Mouse (Mus musculus) CD4-positive helper T cell, adult 2 months (primary cell): Measurements from ENCODE around the gene Fkbp1b.
"Not testable (repeated sequence)": the region's sequence is repeated elsewhere in the genome, so short reads cannot be mapped to it uniquely, and the experiment has no call there.

ENCODE experiments used
- DNase-seq: peaks from one replicate; pipeline ENCODE4 v3.0.0-alpha.2; 2012; ENCODE audit warnings: low read depth, missing footprints, low spot score

Fkbp1b gene

DNA sequence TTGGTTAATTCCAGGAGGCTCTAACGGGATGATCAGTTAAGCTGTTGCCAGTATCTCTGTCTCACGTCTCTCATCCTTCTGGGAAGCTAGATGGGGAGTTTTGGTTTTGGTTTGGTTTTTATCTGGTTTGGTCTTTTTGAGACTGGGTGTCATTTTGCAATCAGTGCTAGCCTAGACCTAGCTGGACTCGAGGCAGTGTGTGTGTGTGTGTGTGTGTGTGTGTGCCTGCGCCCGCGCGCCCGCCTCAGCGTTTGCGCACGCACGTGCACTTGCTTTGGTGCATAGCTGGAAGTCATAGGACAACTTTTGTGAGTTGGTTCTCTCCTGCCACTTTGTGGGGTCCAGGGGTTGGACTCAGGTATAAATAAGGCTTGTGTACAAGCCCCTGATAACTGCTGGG, 2.4 kb upstream of the Fkbp1b start:
- DNase-seq, result peak; percentile 79

DNA sequence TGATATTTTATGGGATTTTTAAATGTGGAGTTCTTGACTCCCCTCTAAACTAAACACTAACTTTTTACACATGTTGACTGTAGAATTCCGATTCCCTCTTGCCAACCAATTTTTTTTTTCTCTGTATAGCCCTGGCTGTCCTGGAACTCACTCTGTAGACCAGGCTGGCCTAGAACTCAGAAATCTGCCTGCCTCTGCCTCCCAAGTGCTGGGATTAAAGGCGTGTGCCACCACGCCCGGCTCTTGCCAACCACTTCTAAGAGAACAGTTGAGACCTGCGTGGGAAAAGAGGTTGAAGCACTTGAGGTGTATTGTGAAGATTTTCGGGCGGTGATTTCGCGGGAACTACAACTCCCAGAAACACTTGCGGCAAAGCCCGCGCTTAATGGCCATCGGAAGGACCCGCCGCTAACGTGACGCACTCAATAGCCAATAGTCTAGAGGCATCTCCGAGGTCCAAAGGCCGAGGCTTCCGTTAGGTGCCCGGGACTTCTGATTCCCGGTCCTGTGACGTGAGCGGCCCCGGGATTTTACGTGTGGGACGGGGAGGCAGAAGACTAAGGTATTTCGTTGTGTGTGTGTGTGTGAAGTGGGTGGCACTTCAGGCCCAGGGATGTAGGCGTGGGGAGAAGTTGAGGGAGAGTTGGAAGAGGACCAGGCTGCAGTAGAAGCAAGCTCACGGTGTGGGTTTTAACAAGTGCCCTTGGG, 1.7 kb upstream of the Fkbp1b start, which contains the start of gene Wdcp:
Wdcp (plus strand) TSS at position 414 of the 708 bp plus-strand sequence.
- peak; percentile 90 for DNase-seq

DNA sequence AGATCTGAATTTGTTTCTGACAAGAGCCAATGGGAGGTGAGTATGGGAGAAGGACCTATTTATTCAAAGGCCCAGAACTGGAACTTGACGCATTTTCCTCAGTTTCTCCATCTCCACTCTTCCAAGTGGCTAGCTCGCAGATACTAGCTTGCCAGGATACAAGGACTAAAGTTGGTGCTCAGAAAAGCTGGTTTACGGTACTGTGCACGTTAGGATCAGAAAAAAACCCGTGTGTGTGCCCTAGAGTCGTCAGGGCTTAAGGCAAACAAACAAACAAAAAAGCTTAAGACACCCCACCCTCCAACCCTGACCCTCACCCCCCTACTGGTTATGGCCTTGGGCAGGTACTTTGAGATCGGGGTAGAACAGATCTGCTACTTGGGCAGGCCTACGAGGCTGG, 1.1 kb upstream of the Fkbp1b start:
- no peak for DNase-seq

DNA sequence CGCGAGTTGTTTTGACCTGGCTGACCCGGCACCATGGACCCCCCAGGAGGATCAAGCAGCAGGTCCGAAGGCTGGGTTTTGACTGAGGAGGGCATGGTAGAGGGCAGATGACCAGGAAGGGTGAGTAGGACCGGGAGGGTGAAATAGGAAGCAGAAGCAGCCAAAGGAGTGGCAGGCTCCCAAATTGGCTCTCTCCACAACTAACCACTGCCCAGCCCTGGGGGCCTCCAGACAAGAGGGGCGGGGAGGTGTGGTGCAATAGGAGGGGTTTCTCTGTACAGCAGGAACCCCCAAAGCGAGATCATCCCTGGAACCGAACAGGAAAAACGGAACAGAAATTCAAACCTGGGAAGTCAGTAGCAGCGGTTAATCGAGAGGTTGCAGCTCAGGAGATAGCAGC, 650 bp downstream of the Fkbp1b start:
- no peak for DNase-seq

DNA sequence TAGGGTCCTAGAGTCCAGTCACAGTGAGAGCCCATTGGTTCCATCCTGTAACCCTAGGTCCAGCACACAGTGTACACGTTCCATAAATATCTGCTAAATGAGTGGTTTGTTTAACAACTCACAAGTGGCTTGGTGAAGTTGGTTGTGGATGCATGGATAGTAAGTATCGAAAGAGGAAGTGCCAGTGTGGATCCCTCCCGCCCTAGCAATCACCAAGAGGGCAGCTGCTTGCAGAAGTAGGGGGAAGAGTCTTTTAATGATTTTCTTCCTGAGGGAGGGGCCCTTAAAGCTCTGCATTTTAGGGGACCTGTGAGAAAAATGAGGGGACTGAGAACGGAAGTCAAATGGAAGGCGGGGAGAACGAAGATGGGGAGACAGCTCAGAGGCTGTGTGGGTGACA, 1.4 kb downstream of the Fkbp1b start:
- DNase-seq, result no peak

DNA sequence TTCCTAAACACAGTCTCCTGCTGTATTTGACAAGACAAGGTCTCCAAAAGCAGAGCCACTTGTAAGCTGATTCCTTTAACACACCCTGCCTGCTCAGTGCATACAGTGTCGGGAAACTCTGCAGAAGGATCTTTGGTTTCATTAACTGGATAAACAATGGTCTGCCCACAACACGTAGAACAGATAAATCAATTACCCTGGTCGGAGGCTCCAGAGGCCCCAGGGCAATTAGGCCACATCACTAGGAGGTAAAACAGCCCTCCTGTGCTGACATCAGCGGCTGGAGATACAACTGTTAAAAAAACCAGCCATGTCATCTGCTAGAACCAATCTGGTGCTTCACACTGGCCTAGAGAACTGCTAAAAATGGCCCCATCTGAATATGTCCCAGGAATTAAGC, 4.4 kb downstream of the Fkbp1b start:
- DNase-seq, result no peak

DNA sequence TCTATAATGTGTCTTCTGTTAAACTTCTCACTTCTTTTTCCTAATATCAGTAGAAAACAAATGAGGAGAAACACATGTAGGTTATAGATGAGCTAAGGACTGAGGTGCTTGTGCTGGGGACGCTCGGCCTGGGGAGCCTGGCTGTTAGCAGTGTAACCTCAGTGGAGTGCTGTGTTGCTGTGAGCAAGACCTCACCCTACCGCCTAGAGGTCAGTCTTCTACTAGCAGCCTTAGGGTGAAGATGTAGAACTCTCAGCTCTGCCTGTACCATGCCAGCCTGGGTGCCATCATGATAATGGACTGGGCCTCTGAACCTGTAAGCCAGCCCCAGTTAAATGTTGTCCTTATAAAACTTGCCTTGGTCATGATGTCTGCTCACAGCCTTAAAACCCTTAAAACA, 14.1 kb downstream of the Fkbp1b start:
- DNase-seq, result no peak

DNA sequence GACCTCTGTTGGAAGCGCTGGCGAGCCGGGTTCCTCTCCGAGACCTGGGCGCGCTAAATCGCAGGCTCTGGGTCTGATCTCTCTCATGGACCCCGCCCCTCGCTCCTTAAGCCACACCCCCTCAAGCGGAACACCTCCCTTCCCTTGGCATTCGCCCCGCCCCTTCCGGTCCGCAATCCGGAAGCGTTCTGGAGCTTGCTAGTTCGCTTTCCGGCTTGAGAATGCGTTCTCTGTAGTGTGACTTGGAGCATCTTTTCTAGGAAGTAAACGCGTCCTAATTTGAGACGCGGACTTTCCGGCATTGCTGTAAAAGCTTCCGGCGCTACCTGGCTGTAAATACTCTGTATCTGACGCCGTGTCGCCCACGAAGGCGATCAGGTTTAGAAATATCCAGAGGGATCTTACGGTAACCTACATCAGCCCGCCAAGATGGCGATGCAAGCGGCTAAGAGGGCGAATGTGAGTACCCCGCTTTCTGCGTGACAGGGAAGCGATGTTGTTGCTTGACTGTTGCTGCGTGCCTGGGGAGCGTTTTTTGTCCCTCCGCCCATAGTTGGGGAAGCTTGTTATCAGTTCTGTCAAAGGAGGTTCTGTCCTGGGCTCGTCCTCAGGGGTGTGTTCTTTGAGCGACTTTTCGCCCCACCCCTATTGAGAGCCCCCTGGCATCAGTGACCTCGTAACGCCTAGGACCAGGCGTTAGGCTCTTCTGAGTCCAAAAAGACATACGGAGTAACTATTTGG, 23.9 kb downstream of the Fkbp1b start, which contains the start of gene Sf3b6:
Sf3b6 (plus strand) TSS at position 184 of the 741 bp plus-strand sequence.
- peak; percentile 97 for DNase-seq

DNA sequence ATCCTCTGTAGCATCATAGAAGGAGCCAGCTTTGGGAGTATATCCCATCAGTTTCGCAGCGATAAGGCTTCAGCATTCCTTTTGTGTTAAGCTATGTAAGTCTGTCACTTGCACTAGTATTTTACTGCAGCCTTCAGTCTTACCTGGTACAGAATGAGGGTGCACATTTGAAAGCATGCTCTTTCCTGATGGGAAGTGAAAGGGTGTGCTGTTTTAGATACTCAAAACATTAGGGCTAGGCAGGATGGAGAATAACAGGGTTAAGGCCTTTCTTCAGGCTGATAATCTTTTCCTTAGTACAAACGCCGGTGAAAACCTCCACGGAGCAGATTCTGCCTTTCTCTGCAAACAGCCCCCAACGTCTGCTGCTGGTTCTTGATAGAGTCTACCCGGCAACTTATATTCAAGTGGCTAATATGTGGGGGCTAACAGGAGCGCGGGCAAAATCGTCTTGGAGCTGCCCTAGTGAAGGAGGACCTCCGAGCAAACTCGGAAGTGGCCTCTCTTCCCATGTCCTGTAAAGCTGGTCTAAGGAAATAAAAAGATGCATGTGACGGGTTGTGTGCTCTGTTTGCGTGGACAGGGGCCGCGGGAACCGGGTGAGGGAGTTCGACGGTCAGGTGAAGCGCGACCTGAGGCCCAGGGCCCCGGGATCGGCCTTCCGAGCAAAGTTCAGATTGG, 24.6 kb downstream of the Fkbp1b start:
- DNase-seq, result no peak

DNA sequence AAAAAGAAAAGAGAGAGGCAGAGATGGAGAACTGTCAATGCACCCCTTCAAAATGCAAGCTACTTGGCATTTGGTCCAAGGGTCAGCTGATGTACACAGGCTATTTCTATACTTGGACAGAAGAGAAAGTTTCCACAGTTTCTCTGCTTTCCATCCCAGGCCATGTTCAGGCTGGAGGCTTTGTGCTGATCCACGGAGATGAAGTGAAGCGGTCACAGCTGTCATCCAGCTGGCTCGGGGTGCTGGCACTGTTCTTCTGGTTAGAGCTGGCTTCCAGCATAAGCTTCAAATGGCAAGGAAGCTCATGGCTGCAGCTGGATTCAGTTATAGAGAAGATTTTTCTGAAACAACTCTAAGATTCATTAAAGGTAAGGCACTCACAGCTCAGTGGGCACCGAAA, 27.8 kb downstream of the Fkbp1b start:
- no peak for DNase-seq

DNA sequence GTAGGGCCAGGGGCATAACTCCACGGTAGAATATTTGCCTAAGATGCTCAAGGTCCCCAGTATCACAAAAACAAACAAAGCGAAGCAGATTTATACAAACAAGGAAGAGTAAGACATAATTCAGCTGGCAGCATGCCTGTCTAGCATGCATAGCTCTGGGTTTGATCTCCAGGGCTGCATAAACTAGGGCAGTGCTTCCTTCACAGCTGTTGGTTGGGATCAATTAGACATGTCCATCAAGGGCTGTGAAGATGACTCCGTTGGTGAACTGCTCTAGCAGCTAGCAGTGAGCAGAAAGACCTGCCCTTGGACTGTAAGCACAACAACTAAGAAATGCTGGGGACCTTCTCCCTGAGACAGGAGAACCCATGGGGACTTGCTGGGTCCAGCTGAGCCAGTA, 29.7 kb downstream of the Fkbp1b start:
- DNase-seq, result no peak

DNA sequence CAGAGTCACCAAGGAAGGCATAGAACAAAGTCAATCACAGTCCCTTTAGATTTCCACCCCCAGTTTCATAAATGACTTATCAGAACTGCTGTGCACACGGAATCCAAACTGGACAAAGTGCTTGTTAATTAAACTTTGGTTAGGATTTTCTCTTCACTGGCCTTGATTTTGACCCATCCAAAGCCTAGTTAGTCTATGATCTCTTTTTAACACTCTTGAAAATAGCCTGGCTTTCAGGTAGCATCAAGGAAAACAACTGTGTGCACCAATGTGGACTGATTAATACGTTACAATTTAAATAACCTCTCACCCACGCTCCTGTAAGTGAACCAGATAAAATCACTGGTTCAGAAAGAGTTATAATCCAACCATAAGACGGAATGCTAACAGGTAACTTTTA, 30.4 kb downstream of the Fkbp1b start:
- no peak for DNase-seq

DNA sequence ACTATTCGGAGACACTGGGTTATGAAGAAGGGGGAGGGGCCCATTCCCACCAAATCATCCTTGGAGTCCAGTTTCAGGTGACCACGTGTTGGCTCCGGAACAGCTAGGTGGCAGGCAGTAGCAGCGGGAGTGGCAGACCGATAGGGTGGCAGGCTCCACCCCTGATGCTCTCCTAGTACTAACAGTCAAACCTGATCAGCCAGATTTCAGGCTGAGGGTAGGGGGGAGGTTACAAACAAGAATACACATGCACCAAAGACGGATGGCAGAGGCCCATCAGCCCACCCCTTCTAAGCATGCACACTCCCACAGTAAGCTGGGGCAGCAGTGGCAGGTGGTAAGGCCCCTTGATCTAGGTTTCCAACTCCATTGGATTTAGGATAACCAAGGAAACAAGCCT, 43.9 kb downstream of the Fkbp1b start:
- not testable (repeated sequence) for DNase-seq

DNA sequence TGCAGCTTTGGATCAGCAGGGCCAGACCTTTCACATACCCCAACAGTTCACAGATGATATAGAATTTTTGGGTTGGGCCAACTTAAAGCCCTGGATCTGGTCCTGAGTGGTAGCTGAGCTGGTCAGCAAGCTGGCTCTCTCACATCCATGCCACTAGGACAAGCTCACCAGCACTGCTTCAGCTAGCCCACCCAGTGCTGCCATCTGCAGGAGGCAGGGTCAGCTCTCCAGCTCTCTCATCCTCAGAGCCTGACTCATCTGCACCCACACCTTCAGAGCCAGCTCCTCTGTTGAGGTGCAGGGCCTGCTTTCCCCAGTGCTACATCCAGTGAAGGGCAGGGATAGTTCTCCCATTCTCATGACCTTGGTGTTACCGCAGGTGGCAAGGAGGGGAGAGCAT, 47.7 kb downstream of the Fkbp1b start:
- DNase-seq, result no peak

DNA sequence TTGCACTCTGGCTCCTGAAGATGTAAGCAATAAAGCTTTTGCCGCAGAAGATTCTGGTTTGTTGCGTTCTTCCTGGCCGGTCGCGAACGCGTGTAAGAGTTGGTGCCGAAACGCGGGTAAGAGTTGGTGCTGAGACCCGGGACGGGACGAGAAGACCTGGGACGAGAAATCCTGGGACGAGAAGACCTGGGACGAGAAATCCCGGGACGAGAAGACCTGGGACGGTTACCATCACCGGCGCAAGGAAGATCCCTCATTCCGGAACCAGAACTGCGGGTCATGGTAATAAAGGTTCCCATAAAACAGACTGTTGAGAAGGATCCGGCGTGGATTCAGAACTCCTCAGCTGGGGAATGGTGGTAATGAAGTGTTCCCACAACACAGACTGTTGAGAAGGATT, 53.3 kb downstream of the Fkbp1b start:
- not testable (repeated sequence) for DNase-seq

DNA sequence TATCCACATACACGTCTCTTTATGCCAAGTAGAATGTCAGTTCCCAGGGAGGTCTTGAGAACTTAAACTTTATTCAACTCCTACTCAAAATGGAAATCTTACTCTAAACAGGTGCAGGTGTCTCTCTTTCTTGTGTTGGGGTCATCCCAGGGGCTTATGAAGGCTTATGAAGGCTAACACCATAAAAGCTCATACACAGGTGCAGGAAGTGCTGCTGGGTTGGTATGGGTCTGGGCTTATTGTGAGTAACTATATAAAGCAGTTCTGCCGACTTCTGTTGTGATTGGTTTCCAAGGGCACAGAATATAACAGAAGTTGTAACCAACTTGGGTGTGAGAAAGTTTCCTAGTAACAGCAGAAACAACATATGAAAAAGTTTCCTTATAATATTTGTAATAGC, 56.9 kb downstream of the Fkbp1b start:
- DNase-seq, result no peak

DNA sequence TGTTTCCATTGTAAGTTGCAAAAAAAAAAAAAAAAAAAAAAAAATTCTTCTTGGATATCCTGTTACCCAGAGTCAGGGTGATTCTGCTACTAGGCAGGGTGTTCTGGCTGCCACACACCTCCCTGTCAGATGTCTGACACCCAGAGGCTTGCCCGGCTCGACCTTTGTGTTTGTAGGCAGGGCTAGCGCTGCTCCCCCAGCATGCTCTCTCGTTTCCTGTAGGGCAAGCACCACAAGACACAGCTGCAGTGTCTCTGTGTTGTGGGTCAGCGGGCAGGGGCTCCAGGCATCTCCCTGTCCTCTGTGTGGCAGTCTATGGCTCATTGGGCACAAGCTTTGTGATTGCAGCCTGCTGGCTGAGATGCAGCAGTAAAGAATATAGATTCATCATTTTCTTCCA, 57.8 kb downstream of the Fkbp1b start:
- no peak for DNase-seq
